Mouse (Mus musculus): ENCODE measurements at regions not wholly inside any gene's neighbourhood (a gene's known extent, or its start where the extent isn't known, plus 50 kb on each side); places are given as distances from the start of the nearest gene placed in this dataset.

DNA sequence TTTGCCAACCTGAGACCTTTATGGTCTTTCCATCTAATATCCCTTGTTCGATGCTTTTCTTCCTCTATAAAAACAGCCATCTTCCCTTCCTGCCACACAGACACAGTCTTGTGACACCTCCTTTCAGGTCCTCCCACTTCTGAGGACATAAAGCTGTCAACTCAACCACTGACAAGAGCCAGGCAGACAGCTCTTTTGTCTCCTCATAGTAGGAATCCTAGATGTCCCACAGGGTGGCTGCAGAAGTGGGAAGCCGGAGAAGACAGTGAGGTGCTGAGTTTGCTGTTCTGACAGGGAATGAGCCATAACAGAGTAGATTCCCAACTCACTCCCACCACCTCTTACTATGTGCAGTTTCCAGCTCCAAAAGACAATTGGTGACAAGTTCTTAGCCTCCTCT is 358.4 kb downstream of the Pmp22 start:
- no peak for TF ChIP-seq POLR2A (IDR thresholded peaks at IDR 0.05; ENCODE audit: low read depth, low read length)
- TF ChIP-seq CTCF (IDR thresholded peaks at IDR 0.05; ENCODE audit: extremely low read depth, insufficient read depth, insufficient read length, insufficient replicate concordance), result no peak

Measured in spleen, adult 2 months (tissue).